Mouse (Mus musculus) hindbrain, postnatal 0 days (tissue): ENCODE measurements at regions not wholly inside any gene's neighbourhood (a gene's known extent, or its start where the extent isn't known, plus 50 kb on each side); places are given as distances from the start of the nearest gene placed in this dataset.
A peak's percentile ranks its signal among the peaks of the same experiment; 100 is the strongest.

ENCODE experiments used
- ATAC-seq: fragments of 200-750 bp; cut with Nextera tagmentation; 2 replicates; pipeline ENCODE4 v1.8.0; 2017; ENCODE audit warnings: mild to moderate bottlenecking, moderate TSS enrichment, moderate library complexity
- DNase-seq: peaks from one replicate; pipeline ENCODE4 v3.0.0-alpha.2; 2015; ENCODE audit warnings: low spot score
- H3K27ac ChIP-seq: fragments of 300-500 bp; sonication (generic); 2 replicates; pipeline ENCODE4 v1.5.1; 2014; ENCODE audit warnings: mild to moderate bottlenecking
- H3K27me3 ChIP-seq: fragments of 300-500 bp; sonication (generic); 2 replicates; pipeline ENCODE4 v1.6.1; 2014; ENCODE audit warnings: low read length, mixed read lengths; ENCODE audit not compliant: insufficient read depth
- H3K36me3 ChIP-seq: fragments of 300-500 bp; sonication (generic); 2 replicates; pipeline ENCODE4 v1.6.1; 2014; ENCODE audit warnings: low read length, mixed read lengths; ENCODE audit not compliant: insufficient read depth
- H3K4me1 ChIP-seq: fragments of 300-500 bp; sonication (generic); 2 replicates; pipeline ENCODE4 v1.6.1; 2014; ENCODE audit warnings: antibody characterized with exemption, low read length, mixed read lengths; ENCODE audit not compliant: insufficient read depth
- H3K4me2 ChIP-seq: fragments of 300-500 bp; sonication (generic); 2 replicates; pipeline ENCODE4 v1.6.1; 2014; ENCODE audit warnings: low read depth, mild to moderate bottlenecking, low read length, moderate library complexity, mixed read lengths
- H3K4me3 ChIP-seq: fragments of 300-500 bp; sonication (generic); 2 replicates; pipeline ENCODE4 v1.5.1; 2014; ENCODE audit warnings: low read length
- H3K9ac ChIP-seq: fragments of 300-500 bp; sonication (generic); replicated peaks from 2 replicates; pipeline ENCODE4 v1.6.1; 2014; ENCODE audit warnings: mild to moderate bottlenecking, low read length, moderate library complexity, mixed read lengths
- H3K9me3 ChIP-seq: fragments of 300-500 bp; sonication (generic); 2 replicates; pipeline ENCODE4 v1.6.1; 2016; ENCODE audit warnings: low read length, mixed read lengths
- CTCF ChIP-seq: IDR thresholded peaks from 2 replicates; pipeline ENCODE4 v1.5.1; 2016; ENCODE audit warnings: antibody characterized with exemption, control low read depth, low read depth
- WGBS: fragments of 180-500 bp; shearing (Covaris S2); extraction: QIAGEN DNeasy Blood & Tissue Kit; methylation state at CpG from one replicate; pipeline ENCODE4 v1.1.7; 2014; 5-methylcytosine and 5-hydroxymethylcytosine counted together

DNA sequence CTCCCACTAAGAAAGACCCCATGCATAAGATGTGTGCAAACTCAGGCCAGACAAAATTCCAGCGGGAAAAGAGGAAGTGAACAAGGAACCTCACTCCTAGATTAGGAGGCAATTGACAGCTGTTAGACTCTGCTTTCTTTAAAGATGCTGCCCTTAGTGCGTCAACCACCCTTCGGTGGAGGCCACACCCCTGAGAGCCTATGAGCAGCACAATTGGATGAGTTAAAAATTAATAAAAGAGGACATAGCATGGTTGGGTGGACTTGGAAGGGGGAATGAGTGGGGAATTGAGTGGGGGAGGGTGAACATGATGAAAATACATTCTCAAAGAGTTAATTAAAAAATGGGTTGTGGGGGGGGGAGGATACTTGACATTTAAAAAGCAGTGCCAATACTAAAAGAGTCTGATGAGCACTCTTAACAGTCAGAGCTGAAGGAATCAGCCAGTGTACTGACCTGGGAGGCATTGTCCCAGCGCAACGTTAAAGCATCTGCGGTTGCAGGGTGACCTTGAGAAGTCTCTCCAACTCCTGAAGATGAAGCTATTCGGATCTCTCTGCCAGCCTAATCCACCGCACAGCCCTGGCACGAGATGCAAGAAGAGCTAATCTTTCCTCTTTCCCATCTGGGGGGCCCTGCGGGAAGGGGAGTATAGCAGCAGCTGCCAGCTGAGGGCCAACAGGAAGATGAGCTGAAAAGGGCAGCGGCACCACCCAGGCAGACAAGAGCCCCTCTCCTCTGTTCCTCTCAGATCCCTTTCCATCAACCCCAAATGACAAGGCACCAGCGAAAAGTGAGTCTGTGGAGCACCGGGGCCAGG is 283.4 kb upstream of the Kirrel3 start:
- Histone ChIP-seq H3K4me1 (0 out of 2 replicates have a peak, but pooled peaks cover 4% of the 10 kb centered on the region), H3K27ac (peak overlapping the region; percentile 54; the same call in 1 of the 2 replicates), H3K27me3 (no peaks in the 10 kb centered on the region), H3K9ac (no peak overlapping the region), H3K4me3 (no peak overlapping the region), H3K4me2 (peak overlapping the region; percentile 27), H3K9me3 (no peaks in the 10 kb centered on the region), H3K36me3 (no peaks in the 10 kb centered on the region)
- DNase-seq (peak; percentile 68), ATAC-seq (peak; percentile 63)
- WGBS, result 27% methylated on average over 13 of the region's 13 CpGs
- TF ChIP-seq CTCF, result no peak

DNA sequence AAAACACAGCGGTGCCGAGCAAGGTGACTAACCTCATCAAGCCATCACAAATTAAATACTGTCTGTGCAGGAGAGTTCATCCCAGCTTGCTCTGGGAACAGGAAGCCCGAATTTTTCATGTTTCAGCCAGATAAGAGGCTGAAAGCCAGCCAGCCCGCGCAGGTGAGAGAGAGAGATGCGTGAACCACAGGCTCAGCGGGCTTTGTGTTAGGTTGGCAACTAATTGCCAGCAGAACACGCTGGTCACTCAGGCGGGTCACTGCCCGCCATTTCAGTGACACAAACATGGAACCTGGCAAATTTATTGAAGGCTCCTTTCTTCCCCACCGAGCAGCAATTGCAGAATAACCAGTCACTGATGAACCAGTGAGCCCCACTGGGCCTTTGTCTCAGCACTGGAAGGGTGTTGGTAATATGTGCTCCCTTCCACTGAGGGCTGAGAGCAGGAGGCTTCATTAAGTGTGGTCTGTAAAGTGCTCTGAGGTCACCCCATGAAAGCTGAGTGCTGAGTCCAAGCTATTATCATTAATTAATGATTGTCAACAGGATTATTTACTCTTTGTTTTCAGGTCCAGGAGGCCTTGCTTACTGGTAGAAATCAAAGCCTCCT is 282.6 kb upstream of the Kirrel3 start:
- peak overlapping the region; percentile 54; the same call in 1 of the 2 replicates for H3K27ac ChIP-seq

DNA sequence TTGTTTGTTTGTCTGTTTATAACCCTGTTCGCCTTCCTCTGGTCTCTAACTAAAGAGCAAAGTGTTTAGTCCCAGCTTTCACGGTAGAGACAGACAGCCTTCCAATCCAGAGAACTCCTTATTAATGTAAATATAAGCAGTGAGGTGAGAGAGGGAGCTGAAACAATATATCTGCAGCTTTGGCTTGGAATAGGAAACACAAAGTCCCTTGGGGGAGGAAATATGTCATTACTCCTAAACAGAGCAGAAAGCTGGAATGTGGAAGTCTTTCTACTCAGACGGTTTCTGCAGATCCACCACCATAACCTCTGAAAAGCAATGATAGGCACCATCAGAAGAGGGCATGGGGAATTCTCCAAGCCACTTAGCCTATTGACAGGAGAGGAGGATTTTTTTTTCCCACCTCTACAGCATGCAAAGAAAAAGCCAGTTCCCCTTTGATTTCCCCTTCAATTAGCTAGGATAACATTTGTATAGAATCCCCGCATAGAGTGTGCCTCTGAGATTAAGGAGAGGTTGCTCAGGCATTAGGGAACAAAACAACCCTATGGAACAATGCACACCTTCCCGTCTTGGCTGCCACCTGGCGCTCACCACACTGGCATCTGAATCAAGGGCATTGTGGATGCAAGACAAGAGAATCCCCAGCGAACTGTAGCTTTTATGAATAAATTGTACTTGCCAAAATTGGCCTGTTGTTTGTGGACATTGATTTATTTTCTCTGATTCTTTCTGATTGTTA is 281.9 kb upstream of the Kirrel3 start:
- TF ChIP-seq CTCF, result no peak
- DNase-seq (peak; percentile 31), ATAC-seq (no peak)
- peak overlapping the region; percentile 54; the same call in 1 of the 2 replicates for H3K27ac ChIP-seq
- H3K9ac ChIP-seq, result no peak overlapping the region
- 21% methylated on average over 7 of the region's 7 CpGs for WGBS
- no peaks in the 10 kb centered on the region for H3K36me3 ChIP-seq
- no peak overlapping the region for H3K4me2 ChIP-seq
- no peaks in the 10 kb centered on the region for H3K9me3 ChIP-seq
- 0 out of 2 replicates have a peak, but pooled peaks cover 4% of the 10 kb centered on the region for H3K4me1 ChIP-seq
- no peaks in the 10 kb centered on the region for H3K27me3 ChIP-seq
- H3K4me3 ChIP-seq, result no peak overlapping the region

More for the DNA sequence above, 282.6 kb upstream of the Kirrel3 start:
- H3K9ac ChIP-seq, result no peak overlapping the region
- 0 out of 2 replicates have a peak, but pooled peaks cover 4% of the 10 kb centered on the region for H3K4me1 ChIP-seq
- TF ChIP-seq CTCF, result no peak
- 0 out of 2 replicates have a peak, but pooled peaks have one; percentile 45 for ATAC-seq
- no peaks in the 10 kb centered on the region for H3K36me3 ChIP-seq
- H3K9me3 ChIP-seq, result no peaks in the 10 kb centered on the region
- H3K27me3 ChIP-seq, result no peaks in the 10 kb centered on the region
- H3K4me2 ChIP-seq, result peak overlapping the region; percentile 27
- DNase-seq, result peak; percentile 50
- H3K4me3 ChIP-seq, result no peak overlapping the region
- whole genome bisulfite sequencing, result 25% methylated on average over 11 of the region's 11 CpGs

DNA sequence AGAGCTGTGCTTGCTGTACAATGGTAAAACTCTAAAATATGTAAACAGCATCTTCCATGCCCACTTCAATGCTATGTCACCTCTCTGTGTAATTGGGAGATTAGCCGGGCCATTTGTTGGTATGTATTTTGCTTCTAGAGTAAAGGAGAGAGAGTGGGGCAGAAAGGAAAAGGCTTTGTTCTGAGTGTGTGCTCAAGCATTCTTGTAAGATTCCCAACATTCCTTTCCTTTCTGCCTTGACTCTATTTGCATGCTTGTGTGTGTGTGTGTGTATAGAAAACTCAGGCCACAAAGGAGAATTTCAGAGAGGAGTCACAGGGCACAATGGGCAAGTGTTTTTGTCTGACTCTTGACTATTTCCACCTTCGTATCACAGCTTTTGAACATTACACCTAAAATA is 281.2 kb upstream of the Kirrel3 start:
- TF ChIP-seq CTCF, result no peak
- Histone ChIP-seq H3K27me3 (no peaks in the 10 kb centered on the region), H3K36me3 (no peaks in the 10 kb centered on the region), H3K4me2 (no peak overlapping the region), H3K4me1 (0 out of 2 replicates have a peak, but pooled peaks cover 4% of the 10 kb centered on the region), H3K9me3 (no peaks in the 10 kb centered on the region), H3K4me3 (no peak overlapping the region), H3K9ac (no peak overlapping the region), H3K27ac (no peak overlapping the region)
- DNase-seq (no peak), ATAC-seq (no peak)
- WGBS, result 41% methylated on average over 2 of the region's 2 CpGs

DNA sequence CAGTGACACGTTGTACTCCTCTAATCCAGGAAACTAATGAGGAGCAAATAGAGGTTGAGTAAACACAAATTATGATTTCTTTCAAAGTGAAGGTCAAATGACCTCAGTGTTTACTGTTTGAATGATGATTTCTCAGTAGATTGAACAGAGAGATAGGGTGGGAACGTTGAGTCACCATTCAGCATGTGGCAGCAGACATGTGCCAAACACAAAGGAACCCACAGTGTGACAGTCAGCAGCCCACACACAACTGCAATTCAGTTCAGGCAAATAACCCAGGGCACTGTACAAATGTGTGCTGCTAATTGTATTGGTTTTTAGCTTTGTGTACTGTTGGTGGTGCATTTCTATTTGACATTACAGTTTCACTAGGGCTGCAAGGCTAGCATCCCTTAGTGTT is 254.1 kb upstream of the Kirrel3 start:
- Histone ChIP-seq H3K4me1 (no peaks in the 10 kb centered on the region), H3K27ac (no peak overlapping the region), H3K27me3 (no peaks in the 10 kb centered on the region), H3K4me3 (no peak overlapping the region), H3K9me3 (no peaks in the 10 kb centered on the region), H3K36me3 (no peaks in the 10 kb centered on the region), H3K4me2 (no peak overlapping the region), H3K9ac (no peak overlapping the region)
- no peak for TF ChIP-seq CTCF
- DNase-seq (no peak), ATAC-seq (no peak)
- WGBS, result 48% methylated on average over 2 of the region's 2 CpGs

DNA sequence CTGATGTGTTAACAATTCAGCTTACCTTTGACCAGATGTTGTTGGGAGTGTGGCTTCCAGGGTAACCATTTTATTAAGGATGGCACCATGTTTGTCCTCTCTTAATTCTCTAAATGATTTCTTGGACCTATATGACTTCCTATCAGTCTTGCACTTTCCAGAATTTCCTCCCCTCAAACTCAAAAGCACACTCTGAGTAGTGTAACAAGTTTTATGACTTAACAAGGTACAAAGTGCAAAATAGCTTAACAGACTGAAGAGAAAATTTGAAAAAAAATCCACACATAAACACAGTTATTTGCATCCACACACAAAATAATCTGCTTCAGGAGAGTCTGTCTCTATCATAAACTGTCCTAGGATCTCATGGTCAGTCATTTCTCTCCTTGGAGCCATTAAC is 251.0 kb upstream of the Kirrel3 start:
- H3K27ac ChIP-seq, result no peak overlapping the region
- DNase-seq (no peak), ATAC-seq (no peak)
- H3K9ac ChIP-seq, result no peak overlapping the region
- no peaks in the 10 kb centered on the region for H3K36me3 ChIP-seq
- no peaks in the 10 kb centered on the region for H3K9me3 ChIP-seq
- TF ChIP-seq CTCF, result no peak
- H3K27me3 ChIP-seq, result no peaks in the 10 kb centered on the region
- no peaks in the 10 kb centered on the region for H3K4me1 ChIP-seq
- H3K4me2 ChIP-seq, result no peak overlapping the region
- no peak overlapping the region for H3K4me3 ChIP-seq
